Mouse (Mus musculus): Measurements from ENCODE around the gene Dyrk3.

DNA sequence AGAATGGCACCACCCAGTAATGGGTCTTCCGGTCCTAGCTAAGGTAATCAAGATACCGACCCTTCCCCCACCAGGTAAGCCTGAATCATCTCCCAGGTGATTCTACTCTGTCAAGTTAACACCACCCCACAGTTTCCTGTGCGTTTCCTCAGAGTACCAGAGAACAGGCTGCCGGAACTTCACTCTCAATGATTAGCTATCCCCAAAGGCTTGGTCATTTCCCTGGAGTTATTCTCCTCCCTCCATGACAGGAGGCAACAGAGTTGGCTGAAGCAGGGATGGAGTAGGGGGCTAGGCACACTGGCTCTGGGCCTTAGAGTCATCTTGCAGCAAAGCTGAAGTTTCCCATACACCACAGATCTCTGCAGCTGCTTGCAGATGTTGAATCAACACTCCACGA is 49.7 kb upstream of the Dyrk3 start:
- TF ChIP-seq CTCF (IDR thresholded peaks at IDR 0.05; ENCODE audit: insufficient read depth, low read depth, low read length) = no peak
- TF ChIP-seq POLR2A (IDR thresholded peaks at IDR 0.05; ENCODE audit: insufficient read depth, low read depth, low read length) = no peak
